Mouse (Mus musculus) liver, embryonic 14.5 days (tissue): Measurements from ENCODE around the gene Fyn.

Experiments used
- CTCF ChIP-seq: IDR thresholded peaks from 2 replicates; pipeline ENCODE4 v1.5.1; 2016; ENCODE audit warnings: antibody characterized with exemption, low read depth, control low read depth
- EP300 ChIP-seq: IDR thresholded peaks from 2 replicates; pipeline ENCODE4 v1.6.1; 2016; ENCODE audit warnings: antibody characterized with exemption, low read depth

GRCm38 (mm10) chr10:39403706-39404105 lies 35.1 kb downstream of the Fyn start:
- TF ChIP-seq CTCF (no peak), EP300 (no peak)
